Mouse (Mus musculus) forebrain, embryonic 14.5 days (tissue): Measurements from ENCODE around the gene Crtac1. TPM values are rescaled to one million over a fixed set of nuclear protein-coding genes. Genes with fewer than 3 reads are reported as not detected.

Source experiments
- ATAC-seq: fragments of 200-750 bp; cut with Nextera tagmentation; 2 replicates; pipeline ENCODE4 v1.8.0; 2017; ENCODE audit warnings: mild to moderate bottlenecking, moderate library complexity
- DNase-seq: peaks from one replicate; pipeline ENCODE4 v3.0.0-alpha.2; 2015; ENCODE audit warnings: low spot score
- H3K27ac ChIP-seq: fragments of 300-500 bp; sonication (generic); 2 replicates; pipeline ENCODE4 v1.5.1; 2014; ENCODE audit warnings: low read depth, mild to moderate bottlenecking, control low read depth, low read length, moderate library complexity
- H3K27me3 ChIP-seq: fragments of 300-500 bp; sonication (generic); replicated peaks from 2 replicates; pipeline ENCODE4 v1.6.1; 2014; ENCODE audit warnings: low read length, control low read depth, mixed read lengths; ENCODE audit not compliant: control insufficient read depth, insufficient read depth
- H3K36me3 ChIP-seq: fragments of 300-500 bp; sonication (generic); 2 replicates; pipeline ENCODE4 v1.6.1; 2014; ENCODE audit warnings: low read length, control low read depth; ENCODE audit not compliant: control insufficient read depth, insufficient read depth
- H3K4me1 ChIP-seq: fragments of 300-500 bp; sonication (generic); 2 replicates; pipeline ENCODE4 v1.6.1; 2014; ENCODE audit warnings: antibody characterized with exemption, low read length, control low read depth; ENCODE audit not compliant: control insufficient read depth, insufficient read depth
- H3K4me2 ChIP-seq: fragments of 300-500 bp; sonication (generic); 2 replicates; pipeline ENCODE4 v1.6.1; 2014; ENCODE audit warnings: mild to moderate bottlenecking, control low read depth, low read length
- H3K4me3 ChIP-seq: fragments of 300-500 bp; sonication (generic); 2 replicates; pipeline ENCODE4 v1.5.1; 2014; ENCODE audit warnings: low read depth, low read length, control low read depth
- H3K9ac ChIP-seq: fragments of 300-500 bp; sonication (generic); 2 replicates; pipeline ENCODE4 v1.6.1; 2014; ENCODE audit warnings: mild to moderate bottlenecking, low read length, control low read depth, moderate library complexity
- H3K9me3 ChIP-seq: fragments of 300-500 bp; sonication (generic); replicated peaks from 2 replicates; pipeline ENCODE4 v1.6.1; 2016; ENCODE audit warnings: low read length, control low read depth, mixed read lengths; ENCODE audit not compliant: control insufficient read depth
- WGBS: fragments of 180-500 bp; shearing (Covaris S2); extraction: QIAGEN DNeasy Blood & Tissue Kit; methylation state at CpG from one replicate; pipeline ENCODE4 v1.1.7; 2014; 5-methylcytosine and 5-hydroxymethylcytosine counted together
- polyA plus RNA-seq: library from polyadenylated mRNA; unstranded; fragments of >200 nt; fragmentation: Nextera tagmentation; extraction: Ambion mirVana; gene quantifications from 2 replicates; pipeline ENCODE4 v1.2.1, GENCODE M21; 2014

Gene Crtac1
- polyA plus RNA-seq, 1 experiment from 2014 or later = 17.3 TPM

DNA sequence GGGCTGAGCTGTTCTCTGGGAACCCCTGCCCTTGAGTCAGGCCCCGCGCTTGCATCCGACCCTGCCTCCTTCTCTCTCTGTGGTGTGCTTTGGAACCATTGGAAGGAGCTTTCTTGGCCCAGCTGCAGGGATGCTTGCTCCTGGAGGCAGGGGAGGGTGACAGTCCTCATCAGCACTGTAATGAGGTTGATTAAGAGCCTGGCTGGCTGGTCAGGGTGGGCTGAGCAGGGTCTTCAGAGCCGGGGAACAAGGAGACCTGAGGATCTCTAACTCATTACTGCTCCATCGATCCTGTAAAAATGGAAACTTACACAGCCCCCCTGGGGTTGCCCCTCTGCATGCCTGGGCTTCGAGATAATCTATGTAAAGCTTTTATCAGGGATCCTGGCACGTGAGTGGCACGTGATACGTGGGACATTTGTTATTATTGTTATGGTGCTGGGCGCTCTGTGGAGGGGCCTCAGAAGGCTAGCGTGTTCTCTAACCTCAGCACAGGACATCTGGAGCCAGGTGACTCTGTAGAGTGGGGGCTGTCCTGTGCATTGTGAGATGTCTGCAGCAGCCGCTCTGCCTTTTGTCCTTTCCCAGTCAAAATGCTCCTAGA is 128.3 kb downstream of the Crtac1 start:
- Histone ChIP-seq H3K4me2 (no peak overlapping the region), H3K36me3 (no peaks in the 10 kb centered on the region), H3K4me3 (no peak overlapping the region), H3K4me1 (peaks cover 15% of the 10 kb centered on the region), H3K9ac (no peak overlapping the region), H3K27me3 (no peaks in the 10 kb centered on the region), H3K27ac (no peak overlapping the region), H3K9me3 (no peaks in the 10 kb centered on the region)
- ATAC-seq (no peak), DNase-seq (no peak)
- WGBS = 33% methylated on average over 12 of the region's 12 CpGs

- Histone ChIP-seq H3K9ac (no peak overlapping the region), H3K27me3 (no peaks in the 10 kb centered on the region), H3K4me1 (peaks cover 18% of the 10 kb centered on the region), H3K4me2 (no peak overlapping the region), H3K9me3 (no peaks in the 10 kb centered on the region), H3K27ac (no peak overlapping the region), H3K4me3 (no peak overlapping the region), H3K36me3 (no peaks in the 10 kb centered on the region)
- 64% methylated on average over 6 of the region's 6 CpGs for WGBS
- DNase-seq = no peak
- ATAC-seq = no peak
Observed at GRCm38 (mm10) chr19:42293216-42293615, 138.4 kb downstream of the Crtac1 start.

DNA sequence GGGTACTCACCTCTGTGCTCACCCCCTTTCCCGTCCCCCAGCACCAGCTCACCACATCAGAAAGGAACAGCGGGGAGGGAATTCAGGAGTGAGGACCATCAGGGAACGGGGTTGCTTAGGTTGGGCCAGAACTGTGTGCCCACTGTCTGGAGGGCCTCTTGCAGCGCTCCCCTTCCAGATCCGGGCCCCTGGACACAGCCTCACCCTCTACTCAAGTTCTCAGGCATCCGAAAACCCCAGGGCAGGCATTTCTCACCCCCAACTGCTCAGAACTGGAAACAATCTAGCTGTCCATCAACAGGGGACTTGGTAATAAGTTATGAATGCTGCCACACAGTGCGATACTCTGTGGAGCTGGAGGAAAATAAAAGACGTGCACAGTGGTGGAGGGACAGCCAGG is 139.5 kb downstream of the Crtac1 start:
- Histone ChIP-seq H3K36me3 (no peaks in the 10 kb centered on the region), H3K4me1 (peaks cover 18% of the 10 kb centered on the region), H3K9me3 (no peaks in the 10 kb centered on the region), H3K27ac (peak overlapping the region; percentile 17; the same call in 1 of the 2 replicates), H3K27me3 (no peaks in the 10 kb centered on the region), H3K4me2 (no peak overlapping the region), H3K4me3 (no peak overlapping the region), H3K9ac (no peak overlapping the region)
- ATAC-seq (peak; percentile 41), DNase-seq (no peak)
- WGBS = 23% methylated on average over 8 of the region's 8 CpGs

DNA sequence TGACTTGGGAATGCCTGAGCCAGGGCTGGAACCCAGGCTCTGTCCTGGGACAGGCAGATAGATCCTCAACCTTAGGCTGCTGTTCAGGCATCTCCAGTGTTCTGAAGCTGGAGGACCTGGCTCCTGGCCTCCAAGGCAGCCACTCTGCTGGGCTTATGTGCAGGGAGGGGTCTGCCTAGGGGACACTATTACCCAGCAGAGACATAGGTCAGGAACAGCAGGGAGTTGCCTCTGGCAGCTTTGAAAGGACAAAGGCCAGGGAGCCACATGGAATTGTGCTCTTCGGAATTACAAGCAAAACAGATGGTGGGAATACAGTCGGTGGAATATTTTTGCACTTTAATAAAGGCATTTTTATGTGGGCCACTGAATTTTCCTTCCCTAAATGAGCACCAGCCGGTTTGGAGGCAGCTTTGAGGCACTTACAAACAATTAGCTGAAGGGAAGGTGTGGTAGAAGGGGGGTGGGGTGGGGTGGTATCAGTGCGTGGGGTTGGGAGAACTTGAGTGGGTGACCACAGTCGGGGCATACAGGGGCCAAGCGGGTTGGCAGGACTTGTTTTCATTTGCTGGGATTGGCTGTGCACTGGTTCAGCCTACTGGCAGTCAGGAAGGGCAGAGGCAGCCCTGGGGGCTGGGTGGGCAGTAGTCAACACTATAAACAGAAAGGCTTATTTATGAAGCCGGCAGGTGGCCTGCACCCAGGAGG is 140.5 kb downstream of the Crtac1 start:
- ATAC-seq (peak; percentile 64), DNase-seq (peak; percentile 66)
- Histone ChIP-seq H3K27me3 (no peaks in the 10 kb centered on the region), H3K4me1 (peaks cover 18% of the 10 kb centered on the region), H3K36me3 (no peaks in the 10 kb centered on the region), H3K4me2 (no peak overlapping the region), H3K27ac (peak overlapping the region; percentile 45; the same call in 1 of the 2 replicates), H3K9ac (no peak overlapping the region), H3K4me3 (no peak overlapping the region), H3K9me3 (no peaks in the 10 kb centered on the region)
- WGBS = 25% methylated on average over 7 of the region's 7 CpGs

GRCm38 (mm10) chr19:42288361-42288760 is 143.2 kb downstream of the Crtac1 start:
- Histone ChIP-seq H3K9me3 (no peaks in the 10 kb centered on the region), H3K27me3 (no peaks in the 10 kb centered on the region), H3K4me1 (peaks cover 18% of the 10 kb centered on the region), H3K4me2 (no peak overlapping the region), H3K4me3 (no peak overlapping the region), H3K36me3 (no peaks in the 10 kb centered on the region), H3K9ac (no peak overlapping the region), H3K27ac (no peak overlapping the region)
- WGBS = 82% methylated on average over 4 of the region's 4 CpGs
- no peak for ATAC-seq
- DNase-seq = no peak

DNA sequence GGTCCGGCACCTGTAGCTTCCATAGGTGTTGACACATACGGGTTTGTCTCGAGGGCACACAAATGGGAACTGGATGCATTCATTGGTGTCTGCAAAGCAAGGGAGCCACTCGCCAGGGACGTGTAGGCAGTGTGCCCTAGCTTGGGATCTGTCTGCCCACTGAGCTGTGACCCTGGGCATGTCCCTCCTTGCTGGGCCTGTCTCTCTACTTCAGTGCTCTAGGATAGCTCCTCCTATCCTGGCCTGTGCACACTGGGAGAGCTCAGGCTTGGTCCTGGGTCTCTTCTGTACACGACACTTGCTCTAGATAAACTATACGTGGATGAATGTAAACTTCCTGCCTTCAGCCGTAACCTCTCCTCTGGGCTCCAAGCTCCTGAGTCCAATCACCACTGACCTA is 147.4 kb downstream of the Crtac1 start:
- Histone ChIP-seq H3K9me3 (no peaks in the 10 kb centered on the region), H3K27me3 (no peaks in the 10 kb centered on the region), H3K9ac (no peak overlapping the region), H3K4me2 (no peak overlapping the region), H3K36me3 (no peaks in the 10 kb centered on the region), H3K4me3 (no peak overlapping the region), H3K27ac (no peak overlapping the region), H3K4me1 (no peaks in the 10 kb centered on the region)
- ATAC-seq (no peak), DNase-seq (no peak)
- 83% methylated on average over 8 of the region's 8 CpGs for WGBS

- DNase-seq (no peak), ATAC-seq (no peak)
- Histone ChIP-seq H3K9me3 (no peaks in the 10 kb centered on the region), H3K4me2 (no peak overlapping the region), H3K9ac (no peak overlapping the region), H3K4me3 (no peak overlapping the region), H3K27ac (no peak overlapping the region), H3K36me3 (no peaks in the 10 kb centered on the region), H3K4me1 (no peaks in the 10 kb centered on the region), H3K27me3 (no peaks in the 10 kb centered on the region)
- WGBS = 60% methylated on average over 3 of the region's 3 CpGs
Observed at GRCm38 (mm10) chr19:42279611-42280010, 152.0 kb downstream of the Crtac1 start.

GRCm38 (mm10) chr19:42278461-42278860 is 153.1 kb downstream of the Crtac1 start:
- no peak overlapping the region for H3K9ac ChIP-seq
- no peaks in the 10 kb centered on the region for H3K4me1 ChIP-seq
- no peak overlapping the region for H3K4me2 ChIP-seq
- no peak overlapping the region for H3K27ac ChIP-seq
- H3K36me3 ChIP-seq = no peaks in the 10 kb centered on the region
- ATAC-seq = no peak
- H3K9me3 ChIP-seq = no peaks in the 10 kb centered on the region
- H3K4me3 ChIP-seq = no peak overlapping the region
- DNase-seq = no peak
- H3K27me3 ChIP-seq = no peaks in the 10 kb centered on the region
- WGBS = 88% methylated on average over 5 of the region's 5 CpGs

GRCm38 (mm10) chr19:42277288-42277687 is 154.3 kb downstream of the Crtac1 start:
- H3K4me3 ChIP-seq = no peak overlapping the region
- H3K9me3 ChIP-seq = no peaks in the 10 kb centered on the region
- no peak overlapping the region for H3K4me2 ChIP-seq
- H3K36me3 ChIP-seq = no peaks in the 10 kb centered on the region
- H3K27ac ChIP-seq = no peak overlapping the region
- no peak for DNase-seq
- ATAC-seq = no peak
- H3K4me1 ChIP-seq = no peaks in the 10 kb centered on the region
- 89% methylated on average over 6 of the region's 6 CpGs for WGBS
- H3K27me3 ChIP-seq = no peaks in the 10 kb centered on the region
- H3K9ac ChIP-seq = no peak overlapping the region
